Mouse (Mus musculus): ENCODE measurements around the gene Exd2. TPM values are rescaled to one million over a fixed set of nuclear protein-coding genes. Genes with fewer than 3 reads are reported as not detected.

The Exd2 gene
- polyA plus RNA-seq (2017; shearing (Covaris generic)) = 47.0 TPM

GRCm38 (mm10) chr12:80462942-80463651 is at the start of gene Exd2:
TSS of gene Exd2 (plus strand) at chr12:80463095.

GRCm38 (mm10) chr12:80436336-80436976 is 26.4 kb upstream of the Exd2 start, which contains the start of gene Dcaf5:
TSS of gene Dcaf5 (minus strand) at chr12:80436601.

GRCm38 (mm10) chr12:80517977-80518376 is 55.1 kb downstream of the Exd2 start, which contains the start of gene Galnt16:
TSS of gene Galnt16 (plus strand) at chr12:80518277.

Other genes with a start within 250 kb of the Exd2 start
- gene Actn1, start 202.7 kb upstream of the Exd2 start, polyA plus RNA-seq (2017; shearing (Covaris generic)) = 15.6 TPM
- 58.9 TPM for gene Dcaf5, start 26.5 kb upstream of the Exd2 start, polyA plus RNA-seq (2017; shearing (Covaris generic))
- gene Galnt16, start 55.2 kb downstream of the Exd2 start, polyA plus RNA-seq (2017; shearing (Covaris generic)) = not detected
- gene Slc39a9, start 180.8 kb downstream of the Exd2 start, polyA plus RNA-seq (2017; shearing (Covaris generic)) = 24.9 TPM
- gene Erh, start 181.2 kb downstream of the Exd2 start, polyA plus RNA-seq (2017; shearing (Covaris generic)) = 44.6 TPM
- not detected for gene Plekhd1, start 229.5 kb downstream of the Exd2 start, polyA plus RNA-seq (2017; shearing (Covaris generic))